Mouse (Mus musculus) stomach, embryonic 16.5 days (tissue): ENCODE measurements around the gene Fars2. TPM values are rescaled to one million over a fixed set of nuclear protein-coding genes. Genes with fewer than 3 reads are reported as not detected.
"Not testable (repeated sequence)": the region's sequence is repeated elsewhere in the genome, so short reads cannot be mapped to it uniquely, and the experiment has no call there.

Experiments used
- ATAC-seq: fragments of 200-750 bp; cut with Nextera tagmentation; 2 replicates; pipeline ENCODE4 v1.8.0; 2017; ENCODE audit warnings: moderate number of reproducible peaks, moderate TSS enrichment; ENCODE audit not compliant: insufficient read depth, low FRiP score
- H3K27ac ChIP-seq: fragments of 300-500 bp; sonication (generic); 2 replicates; pipeline ENCODE4 v1.5.1; 2014; ENCODE audit warnings: low read length
- H3K27me3 ChIP-seq: fragments of 300-500 bp; sonication (generic); 2 replicates; pipeline ENCODE4 v1.6.1; 2014; ENCODE audit warnings: low read length, control low read depth, mixed read lengths; ENCODE audit not compliant: control insufficient read depth, insufficient read depth
- H3K36me3 ChIP-seq: fragments of 300-500 bp; sonication (generic); 2 replicates; pipeline ENCODE4 v1.6.1; 2014; ENCODE audit warnings: low read length; ENCODE audit not compliant: control insufficient read depth, insufficient read depth
- H3K4me1 ChIP-seq: fragments of 300-500 bp; sonication (generic); 2 replicates; pipeline ENCODE4 v1.6.1; 2014; ENCODE audit warnings: low read length, control low read depth, mixed read lengths; ENCODE audit not compliant: control insufficient read depth, insufficient read depth
- H3K4me2 ChIP-seq: fragments of 300-500 bp; sonication (generic); 2 replicates; pipeline ENCODE4 v1.6.1; 2014; ENCODE audit warnings: low read depth, low read length, mixed read lengths
- H3K4me3 ChIP-seq: fragments of 300-500 bp; sonication (generic); replicated peaks from 2 replicates; pipeline ENCODE4 v1.5.1; 2014; ENCODE audit warnings: mild to moderate bottlenecking, low read length
- H3K9ac ChIP-seq: fragments of 300-500 bp; sonication (generic); 2 replicates; pipeline ENCODE4 v1.6.1; 2014; ENCODE audit warnings: low read length
- H3K9me3 ChIP-seq: fragments of 300-500 bp; sonication (generic); replicated peaks from 2 replicates; pipeline ENCODE4 v1.6.1; 2016; ENCODE audit warnings: low read length, control low read depth; ENCODE audit not compliant: control insufficient read depth
- WGBS: fragments of 180-500 bp; shearing (Covaris S2); extraction: QIAGEN DNeasy Blood & Tissue Kit; methylation state at CpG from one replicate; pipeline ENCODE4 v1.1.7; 2014; 5-methylcytosine and 5-hydroxymethylcytosine counted together
- polyA plus RNA-seq: library from polyadenylated mRNA; unstranded; fragments of >200 nt; fragmentation: Nextera tagmentation; extraction: Ambion mirVana; gene quantifications from 2 replicates; pipeline ENCODE4 v1.2.1, GENCODE M21; 2015

Gene Fars2
- polyA plus RNA-seq, 1 experiment from 2014 or later, result 34.6 TPM

DNA sequence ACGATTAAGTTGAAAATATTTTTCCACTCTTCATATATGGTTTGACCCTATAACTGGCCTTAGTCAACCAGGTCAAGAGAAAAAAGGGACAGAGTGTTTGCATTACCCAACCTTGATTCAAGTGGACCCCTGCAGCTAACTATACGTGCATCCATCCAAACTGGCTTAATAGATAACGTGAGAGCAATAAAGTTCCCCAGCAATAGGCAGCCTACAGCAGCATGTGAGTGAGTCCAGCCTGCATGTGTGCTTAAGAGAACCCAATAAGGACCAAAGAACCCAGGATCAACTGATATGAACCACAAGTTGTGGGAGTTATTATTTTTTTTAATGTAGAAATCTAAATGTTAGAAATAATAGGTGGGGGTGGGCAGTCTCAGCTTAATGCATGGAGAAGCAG, 213.3 kb downstream of the Fars2 start:
- Histone ChIP-seq H3K9ac (no peak overlapping the region), H3K4me3 (no peak overlapping the region), H3K27me3 (no peaks in the 10 kb centered on the region), H3K27ac (no peak overlapping the region), H3K9me3 (no peaks in the 10 kb centered on the region), H3K4me1 (no peaks in the 10 kb centered on the region), H3K36me3 (no peaks in the 10 kb centered on the region), H3K4me2 (no peak overlapping the region)
- WGBS, result 79% methylated on average over 3 of the region's 3 CpGs
- ATAC-seq, result no peak

GRCm38 (mm10) chr13:36334748-36335147, 217.5 kb downstream of the Fars2 start:
- no peaks in the 10 kb centered on the region for H3K9me3 ChIP-seq
- H3K4me3 ChIP-seq, result no peak overlapping the region
- no peak overlapping the region for H3K9ac ChIP-seq
- WGBS, result 68% methylated on average over 5 of the region's 5 CpGs
- no peak overlapping the region for H3K4me2 ChIP-seq
- no peaks in the 10 kb centered on the region for H3K4me1 ChIP-seq
- no peak for ATAC-seq
- H3K36me3 ChIP-seq, result no peaks in the 10 kb centered on the region
- H3K27me3 ChIP-seq, result no peaks in the 10 kb centered on the region
- H3K27ac ChIP-seq, result no peak overlapping the region

- no peak for ATAC-seq
- Histone ChIP-seq H3K4me2 (no peak overlapping the region), H3K4me1 (peaks cover 4% of the 10 kb centered on the region; the same call in 1 of the 2 replicates), H3K27me3 (no peaks in the 10 kb centered on the region), H3K9me3 (no peaks in the 10 kb centered on the region), H3K4me3 (no peak overlapping the region), H3K27ac (no peak overlapping the region), H3K9ac (no peak overlapping the region), H3K36me3 (no peaks in the 10 kb centered on the region)
- WGBS, result 45% methylated on average over 11 of the region's 11 CpGs
These were observed 234.3 kb downstream of the Fars2 start for GRCm38 (mm10) chr13:36351529-36351928.

GRCm38 (mm10) chr13:36357469-36357868, 240.3 kb downstream of the Fars2 start:
- Histone ChIP-seq H3K4me1 (no peaks in the 10 kb centered on the region), H3K27me3 (no peaks in the 10 kb centered on the region), H3K9ac (no peak overlapping the region), H3K9me3 (no peaks in the 10 kb centered on the region), H3K27ac (no peak overlapping the region), H3K4me3 (no peak overlapping the region), H3K36me3 (no peaks in the 10 kb centered on the region), H3K4me2 (no peak overlapping the region)
- WGBS, result 70% methylated on average over 4 of the region's 4 CpGs
- ATAC-seq, result no peak

- Histone ChIP-seq H3K9ac (no peak overlapping the region), H3K36me3 (no peaks in the 10 kb centered on the region), H3K4me3 (no peak overlapping the region), H3K4me1 (no peaks in the 10 kb centered on the region), H3K4me2 (no peak overlapping the region), H3K9me3 (no peaks in the 10 kb centered on the region), H3K27me3 (no peaks in the 10 kb centered on the region), H3K27ac (no peak overlapping the region)
- ATAC-seq, result no peak
- WGBS, result 82% methylated on average over 3 of the region's 3 CpGs
These were observed 244.2 kb downstream of the Fars2 start for GRCm38 (mm10) chr13:36361419-36361818.

DNA sequence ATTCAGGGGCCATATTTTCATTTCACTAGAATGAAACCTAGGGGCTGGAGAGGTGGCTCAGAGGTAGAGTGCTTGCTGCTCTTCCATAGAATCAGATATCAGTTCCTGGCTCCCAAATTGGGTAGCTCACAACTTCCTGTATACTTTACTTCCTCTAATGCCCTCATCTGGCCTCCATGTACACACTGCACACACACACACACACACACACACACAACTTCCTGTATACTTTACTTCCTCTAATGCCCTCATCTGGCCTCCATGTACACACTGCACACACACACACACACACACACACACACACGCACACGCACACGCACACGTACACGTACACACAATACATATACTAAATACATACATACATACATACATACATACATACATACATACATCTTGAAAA, 248.5 kb downstream of the Fars2 start:
- not testable (repeated sequence) for ATAC-seq, H3K27me3 ChIP-seq, H3K27ac ChIP-seq, H3K4me3 ChIP-seq, H3K4me1 ChIP-seq, H3K9me3 ChIP-seq, H3K36me3 ChIP-seq, H3K9ac ChIP-seq, H3K4me2 ChIP-seq
- WGBS, result 97% methylated on average over 5 of the region's 5 CpGs

DNA sequence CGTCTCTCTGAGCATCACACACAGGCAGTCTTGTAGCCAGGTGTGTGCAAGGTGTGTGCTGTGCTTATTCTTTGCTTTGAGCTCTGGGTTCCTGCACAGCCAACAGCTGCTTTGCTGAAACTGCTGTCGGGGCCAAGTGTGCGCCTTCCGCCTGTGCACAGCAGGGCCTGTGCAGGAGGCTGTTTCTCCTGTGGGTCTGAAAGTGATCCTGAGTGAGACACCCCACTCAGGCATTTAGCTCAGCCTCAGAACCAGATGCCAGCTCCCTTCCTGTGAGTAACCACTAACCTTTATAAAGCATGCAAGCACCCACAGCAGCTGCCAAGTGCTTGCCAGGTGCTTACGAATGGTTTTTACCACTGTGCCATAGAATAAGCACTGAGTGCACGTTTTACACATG, 249.1 kb downstream of the Fars2 start:
- no peaks in the 10 kb centered on the region for H3K9me3 ChIP-seq
- WGBS, result 82% methylated on average over 6 of the region's 6 CpGs
- no peak for ATAC-seq
- no peaks in the 10 kb centered on the region for H3K4me1 ChIP-seq
- no peak overlapping the region for H3K4me3 ChIP-seq
- no peak overlapping the region for H3K27ac ChIP-seq
- no peaks in the 10 kb centered on the region for H3K27me3 ChIP-seq
- no peak overlapping the region for H3K4me2 ChIP-seq
- H3K36me3 ChIP-seq, result no peaks in the 10 kb centered on the region
- H3K9ac ChIP-seq, result no peak overlapping the region

DNA sequence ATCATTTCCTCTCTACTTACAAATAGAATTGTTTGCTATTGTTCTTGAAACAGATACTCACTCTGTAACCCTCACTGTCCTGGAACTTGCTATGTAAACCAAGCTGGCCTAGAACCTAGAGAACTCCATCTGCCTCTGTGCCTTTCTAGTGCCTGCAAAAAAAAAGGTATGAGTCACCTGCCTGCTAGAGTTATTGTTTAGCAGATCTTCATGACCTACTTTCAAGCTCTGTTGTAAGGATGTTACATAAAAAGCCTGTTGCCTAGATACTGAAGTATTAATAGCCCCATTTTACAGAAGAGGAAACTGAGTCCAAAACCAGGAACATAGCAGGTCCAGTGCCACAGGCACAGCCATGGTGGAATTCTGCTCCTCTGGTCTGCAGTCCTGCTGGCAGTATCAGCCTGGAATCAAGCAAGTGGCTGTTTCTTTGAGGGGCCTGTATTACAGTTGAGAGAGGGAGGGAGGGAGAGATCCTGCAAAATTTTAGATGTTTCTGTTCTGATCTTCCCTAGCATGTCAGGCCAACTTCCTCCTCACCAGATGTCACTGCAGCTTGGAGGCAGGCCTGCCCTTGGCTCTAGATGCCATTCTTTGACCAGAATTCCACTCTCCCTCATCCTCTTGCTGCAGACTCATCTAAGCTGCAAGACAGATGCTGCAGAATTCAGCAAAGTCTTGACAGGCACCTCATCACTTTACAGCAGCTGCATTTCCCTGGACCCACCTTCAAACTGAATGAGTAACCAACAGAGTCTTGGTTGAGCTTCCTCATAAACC, 250.7 kb downstream of the Fars2 start:
- H3K4me3 ChIP-seq, result no peak overlapping the region
- no peaks in the 10 kb centered on the region for H3K36me3 ChIP-seq
- no peak overlapping the region for H3K27ac ChIP-seq
- no peak for ATAC-seq
- no peaks in the 10 kb centered on the region for H3K27me3 ChIP-seq
- no peaks in the 10 kb centered on the region for H3K4me1 ChIP-seq
- H3K4me2 ChIP-seq, result no peak overlapping the region
- H3K9me3 ChIP-seq, result no peaks in the 10 kb centered on the region
- H3K9ac ChIP-seq, result no peak overlapping the region

- no peak for ATAC-seq
- H3K4me1 ChIP-seq, result no peaks in the 10 kb centered on the region
These were observed 251.6 kb downstream of the Fars2 start for GRCm38 (mm10) chr13:36368799-36369198.

More at GRCm38 (mm10) chr13:36368799-36369198, 251.6 kb downstream of the Fars2 start:
- H3K27me3 ChIP-seq, result no peaks in the 10 kb centered on the region
- WGBS, result 71% methylated on average over 3 of the region's 3 CpGs
- H3K27ac ChIP-seq, result no peak overlapping the region
- H3K4me3 ChIP-seq, result no peak overlapping the region
- H3K9ac ChIP-seq, result no peak overlapping the region
- no peaks in the 10 kb centered on the region for H3K36me3 ChIP-seq
- H3K4me2 ChIP-seq, result no peak overlapping the region
- H3K9me3 ChIP-seq, result no peaks in the 10 kb centered on the region
